Comparison of ENCODE assay signal across 18 mouse cellular contexts in the genomic region with DNA sequence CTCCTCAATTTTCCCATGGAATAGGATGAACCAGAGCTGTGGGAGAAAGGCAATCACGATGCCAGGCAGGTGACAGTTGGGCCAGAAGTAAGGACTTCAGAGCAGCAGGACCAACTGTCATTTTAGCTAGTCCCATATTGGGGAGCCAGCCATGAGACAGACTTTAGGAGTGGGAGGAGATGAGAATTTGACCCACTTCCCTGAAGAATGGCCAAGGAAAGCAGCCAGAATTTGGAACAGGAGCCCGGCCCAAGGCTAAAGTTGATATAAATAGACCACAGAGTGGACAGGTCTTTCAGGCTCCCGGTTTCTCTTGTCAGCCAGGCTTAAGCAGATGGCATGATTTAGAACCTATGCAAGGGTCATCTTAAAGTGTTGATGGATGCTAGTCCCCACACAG.
DNase-seq lines count a peak whose midpoint lies in the region; ATAC-seq and TF ChIP-seq lines count a peak whose summit lies in the region.
"Had no signal": no experiment of that assay in that cellular context is flagged by ENCODE, and none has a peak within 500 bp of the region (broad histone marks: within the 10 kb centered on the region; RNA-seq: fewer than 3 reads in every experiment).

No protein-coding gene starts in this region.

- no peaks in the 10 kb centered on the region for H3K36me3 ChIP-seq in kidney, adult 2 months (ENCODE audit: control insufficient read depth, insufficient read depth, low read length)
- H3K36me3 ChIP-seq: embryonic facial prominence, embryonic 15.5 days; forebrain, embryonic 10.5 days; intestine, embryonic 15.5 days; kidney, embryonic 15.5 days had no signal

- H3K4me1 ChIP-seq in kidney, adult 2 months (ENCODE audit: control insufficient read depth, insufficient read depth, low read length), result no peaks in the 10 kb centered on the region

- TF ChIP-seq CTCF in kidney, adult 2 months (conservative IDR thresholded peaks at IDR 0.05; ENCODE audit: insufficient read depth, insufficient read length, low read depth, low read length), result no peak

- H3K4me3 ChIP-seq in kidney, adult 2 months (ENCODE audit: insufficient read depth, low read depth, low read length), result no peak overlapping the region
- H3K4me3 ChIP-seq: embryonic facial prominence, embryonic 15.5 days; forebrain, embryonic 10.5 days; hindbrain, embryonic 13.5 days; intestine, embryonic 15.5 days; kidney, embryonic 15.5 days; midbrain, embryonic 12.5 days had no signal

- ATAC-seq in CD4-positive, CD25-positive, alpha-beta regulatory T cell, adult 4 months, result no peak
- ATAC-seq: intestine, embryonic 15.5 days had no signal

- TF ChIP-seq POLR2A in kidney, adult 2 months (IDR thresholded peaks at IDR 0.05; ENCODE audit: low read depth, low read length), result no peak

- no peak overlapping the region for H3K27ac ChIP-seq in kidney, adult 2 months (ENCODE audit: insufficient read depth, low read depth, low read length)
- H3K27ac ChIP-seq: embryonic facial prominence, embryonic 15.5 days; forebrain, embryonic 10.5 days; intestine, embryonic 15.5 days; kidney, embryonic 15.5 days; midbrain, embryonic 12.5 days had no signal

- 62% methylated on average over 3 of the region's 3 CpGs for WGBS in kidney, adult 2 months

- peak; percentile 16 for DNase-seq in adrenal gland, postnatal 14 days
- DNase-seq in adrenal gland, postnatal 10 days, result no peak
- DNase-seq in right cerebral cortex, adult 18-20 months, result peak; percentile 13
- no peak for DNase-seq in right cerebral cortex, postnatal 25 days
- DNase-seq in cerebellum, postnatal 14 days, result peak; percentile 88 to 92
- no peak for DNase-seq in kidney, adult 2 months
- DNase-seq in thymus, postnatal 25 days, result no peak
- DNase-seq: embryo, embryonic 11 days; retina, postnatal 1 day; spleen, adult 18-20 months; thymus, adult 2 months had no signal

- no peaks in the 10 kb centered on the region for H3K27me3 ChIP-seq in kidney, adult 2 months (replicated peaks; ENCODE audit: control insufficient read depth, insufficient read depth, low read length)
- H3K27me3 ChIP-seq: embryonic facial prominence, embryonic 15.5 days; hindbrain, embryonic 13.5 days; intestine, embryonic 15.5 days; kidney, embryonic 15.5 days; midbrain, embryonic 12.5 days had no signal

Comparison
In these comparisons a context has a peak if more than half of its experiments do, and no peak if none do; other contexts are left out.
1. DNase-seq: peak in adrenal gland, postnatal 14 days (single experiment), right cerebral cortex, adult 18-20 months (single experiment) and cerebellum, postnatal 14 days (2 of 2); none in adrenal gland, postnatal 10 days (single experiment), right cerebral cortex, postnatal 25 days (single experiment), kidney, adult 2 months (single experiment) and thymus, postnatal 25 days (single experiment).